Mouse (Mus musculus): ENCODE measurements around the gene Rnf144b. TPM values are rescaled to one million over a fixed set of nuclear protein-coding genes. Genes with fewer than 3 reads are reported as not detected.

The Rnf144b gene
- total RNA-seq, 1 experiment from 2014 or later: 7.6 TPM

DNA sequence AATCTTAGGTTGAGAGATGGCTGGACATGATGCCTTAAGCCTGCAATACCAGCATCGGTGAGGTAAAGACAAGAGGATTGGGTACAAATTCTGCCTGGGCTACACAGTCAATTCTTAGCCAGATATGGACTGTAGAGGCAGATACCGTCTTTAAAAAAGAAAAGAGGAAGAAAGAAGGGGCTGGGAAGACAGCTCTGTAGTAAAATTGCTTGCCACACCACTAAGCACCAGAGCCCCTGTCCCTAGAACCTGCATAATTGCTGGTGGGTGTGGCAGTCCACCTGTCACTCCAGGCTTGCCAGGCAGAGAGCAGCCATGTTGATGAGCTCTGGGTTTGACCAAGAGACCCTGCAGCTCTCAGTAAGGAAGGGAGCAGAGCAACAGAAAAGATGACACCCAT lies 42.8 kb downstream of the Rnf144b start:
- ATAC-seq (replicated peaks; ENCODE audit: insufficient number of reproducible peaks, low FRiP score, low TSS enrichment, poor library complexity, severe bottlenecking): no peak

DNA sequence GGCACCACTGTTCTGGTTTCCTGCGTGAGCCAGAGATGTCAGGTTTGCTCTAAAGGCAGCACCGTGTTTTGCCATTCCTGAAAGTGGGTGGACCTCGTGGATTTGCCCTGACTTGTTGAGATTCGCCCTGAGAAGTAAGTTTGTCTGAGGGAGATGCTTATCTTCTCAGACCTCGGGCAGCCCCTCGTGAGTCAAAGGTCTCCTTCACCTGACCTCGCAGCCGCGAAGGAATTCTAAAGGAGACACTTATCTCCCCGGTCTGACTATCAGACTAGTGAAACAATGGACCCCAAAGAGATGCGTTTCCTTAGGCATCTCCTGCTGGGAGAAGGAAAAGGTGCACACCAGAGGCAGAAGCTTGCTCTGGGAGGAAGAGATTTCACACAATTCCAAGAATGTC lies 46.0 kb downstream of the Rnf144b start:
- ATAC-seq (replicated peaks; ENCODE audit: insufficient number of reproducible peaks, low FRiP score, low TSS enrichment, poor library complexity, severe bottlenecking): no peak

DNA sequence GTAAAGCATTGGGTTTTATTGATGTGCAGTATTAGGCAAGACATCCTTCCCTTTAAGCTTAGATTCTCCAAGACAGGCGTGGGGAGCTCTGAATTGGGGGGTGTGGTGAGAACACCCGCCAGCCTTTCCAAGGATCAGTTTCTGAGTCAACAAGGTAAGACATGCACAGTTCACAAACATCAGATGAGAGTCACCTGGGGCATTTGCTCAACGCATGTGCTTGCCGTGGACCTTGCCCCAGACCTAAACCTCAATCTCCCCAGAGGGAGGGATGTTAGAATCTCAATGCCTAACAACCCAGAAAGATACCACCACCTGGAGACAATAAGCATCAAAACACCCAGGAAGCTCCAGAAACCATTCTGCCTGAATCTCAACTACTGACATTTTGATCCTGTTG lies 47.6 kb downstream of the Rnf144b start:
- no peak for ATAC-seq (replicated peaks; ENCODE audit: insufficient number of reproducible peaks, low FRiP score, low TSS enrichment, poor library complexity, severe bottlenecking)

DNA sequence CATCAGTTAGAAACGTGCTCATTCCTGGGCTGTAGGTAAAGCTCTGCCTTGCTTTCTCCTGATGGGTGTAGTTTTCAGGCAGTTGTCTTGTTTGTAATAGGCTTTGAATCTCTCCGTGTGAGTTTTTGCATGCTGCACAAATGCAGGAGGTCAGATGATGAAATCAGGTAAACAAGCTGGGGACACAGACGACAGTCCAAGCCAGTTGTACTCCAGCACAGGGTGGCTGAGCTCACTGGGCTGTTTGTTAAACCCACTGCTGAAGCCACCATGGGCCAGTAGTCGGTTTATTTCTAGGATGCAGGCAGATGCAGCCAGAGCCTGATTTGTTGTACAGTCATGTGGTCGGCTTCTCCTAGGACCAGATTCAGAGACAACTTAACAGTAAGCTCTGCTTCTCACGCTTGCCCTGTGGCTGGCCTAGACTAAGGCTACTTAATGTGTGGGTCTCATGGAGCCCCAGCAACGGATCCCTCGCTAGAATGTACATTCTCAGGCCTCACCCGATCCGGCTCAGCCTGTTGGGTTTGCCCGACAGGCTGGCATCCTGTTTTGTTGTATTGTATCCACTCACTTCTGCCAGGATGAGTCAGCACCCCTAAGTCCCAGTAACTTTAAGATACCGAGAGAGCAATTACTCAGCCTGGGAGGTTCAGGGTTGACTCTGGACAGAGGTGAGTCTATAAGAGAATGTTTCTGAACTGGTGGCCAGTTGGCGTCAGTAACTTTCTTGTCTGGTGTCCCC lies 48.5 kb downstream of the Rnf144b start:
- ATAC-seq (replicated peaks; ENCODE audit: insufficient number of reproducible peaks, low FRiP score, low TSS enrichment, poor library complexity, severe bottlenecking): no peak

DNA sequence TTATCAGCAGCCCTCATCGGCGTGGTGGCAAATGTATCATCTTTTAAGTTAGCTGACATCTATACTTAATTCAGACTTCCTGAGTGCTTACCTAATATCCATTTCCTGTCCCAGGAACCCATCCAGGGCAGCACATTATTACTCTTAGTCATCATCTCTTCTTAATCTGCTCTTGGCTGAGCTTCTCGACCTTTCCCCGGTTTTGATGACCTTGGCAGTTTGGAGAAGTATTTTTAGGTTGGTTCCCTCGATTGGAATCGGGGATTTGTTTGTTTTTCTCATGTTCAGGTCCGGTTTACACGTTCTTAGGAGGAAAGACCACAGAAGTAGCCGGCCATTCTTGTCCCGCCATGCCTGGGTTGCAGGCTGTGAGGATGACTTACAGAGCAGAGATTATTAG lies 50.4 kb downstream of the Rnf144b start:
- ATAC-seq (replicated peaks; ENCODE audit: insufficient number of reproducible peaks, low FRiP score, low TSS enrichment, poor library complexity, severe bottlenecking): no peak

DNA sequence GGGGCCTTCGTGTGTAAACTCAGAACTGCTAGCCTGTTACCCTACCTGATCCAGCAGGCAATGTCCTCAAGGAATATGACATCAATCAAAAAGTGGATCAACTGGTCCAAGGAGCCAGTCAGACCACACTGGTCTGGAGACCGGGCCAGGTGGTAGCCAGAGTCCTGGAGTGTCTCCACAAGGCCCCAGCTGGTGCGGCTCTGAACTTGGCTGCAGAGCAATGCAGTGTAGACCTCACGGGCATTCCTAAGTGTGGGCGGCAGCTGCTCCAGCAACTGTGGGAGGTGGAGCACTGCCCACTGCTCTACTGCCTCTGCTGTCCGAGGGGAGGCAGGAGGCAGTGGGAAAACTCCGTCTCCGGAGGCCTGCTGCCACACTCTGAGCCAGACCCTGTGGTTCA lies 55.7 kb downstream of the Rnf144b start:
- ATAC-seq (replicated peaks; ENCODE audit: insufficient number of reproducible peaks, low FRiP score, low TSS enrichment, poor library complexity, severe bottlenecking): no peak

DNA sequence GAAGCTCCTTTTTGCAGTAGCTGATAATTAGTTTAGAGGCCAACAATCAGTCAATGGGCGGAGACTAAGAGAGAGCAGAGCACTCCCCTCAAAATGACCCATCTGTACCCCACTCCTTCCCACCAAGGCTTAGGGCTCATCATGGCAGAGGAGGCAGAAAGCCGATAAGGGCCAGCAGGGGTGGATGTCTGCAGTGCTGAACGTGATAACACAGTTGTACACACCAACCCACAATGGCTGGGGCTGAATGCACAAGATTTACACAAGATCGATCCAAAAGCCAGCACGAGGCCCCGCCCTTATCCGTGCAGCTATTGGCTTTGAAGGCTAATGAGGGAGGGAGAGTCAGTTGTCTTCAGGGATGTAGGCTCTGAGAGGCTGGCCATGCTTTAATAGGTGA lies 58.3 kb downstream of the Rnf144b start:
- ATAC-seq (replicated peaks; ENCODE audit: insufficient number of reproducible peaks, low FRiP score, low TSS enrichment, poor library complexity, severe bottlenecking): no peak

DNA sequence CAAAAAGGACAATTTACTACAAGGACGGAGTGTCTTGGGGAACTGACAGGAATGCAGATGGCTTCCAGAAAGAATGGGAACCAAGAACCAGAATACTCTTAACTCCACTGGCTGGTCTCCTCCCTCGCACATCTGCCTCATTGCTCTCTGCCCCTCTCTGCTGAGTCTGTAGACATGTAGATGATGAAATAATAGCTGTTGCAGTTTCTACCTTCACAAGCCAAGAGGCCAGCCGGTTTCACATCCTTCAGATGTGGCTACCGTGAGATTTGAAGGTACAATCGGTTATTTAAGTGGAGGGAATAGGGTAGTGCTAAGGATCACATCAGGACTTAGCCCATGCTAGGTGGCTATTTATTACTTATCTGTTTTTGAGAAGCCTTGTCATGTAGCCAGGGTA lies 59.9 kb downstream of the Rnf144b start:
- ATAC-seq (replicated peaks; ENCODE audit: insufficient number of reproducible peaks, low FRiP score, low TSS enrichment, poor library complexity, severe bottlenecking): no peak

DNA sequence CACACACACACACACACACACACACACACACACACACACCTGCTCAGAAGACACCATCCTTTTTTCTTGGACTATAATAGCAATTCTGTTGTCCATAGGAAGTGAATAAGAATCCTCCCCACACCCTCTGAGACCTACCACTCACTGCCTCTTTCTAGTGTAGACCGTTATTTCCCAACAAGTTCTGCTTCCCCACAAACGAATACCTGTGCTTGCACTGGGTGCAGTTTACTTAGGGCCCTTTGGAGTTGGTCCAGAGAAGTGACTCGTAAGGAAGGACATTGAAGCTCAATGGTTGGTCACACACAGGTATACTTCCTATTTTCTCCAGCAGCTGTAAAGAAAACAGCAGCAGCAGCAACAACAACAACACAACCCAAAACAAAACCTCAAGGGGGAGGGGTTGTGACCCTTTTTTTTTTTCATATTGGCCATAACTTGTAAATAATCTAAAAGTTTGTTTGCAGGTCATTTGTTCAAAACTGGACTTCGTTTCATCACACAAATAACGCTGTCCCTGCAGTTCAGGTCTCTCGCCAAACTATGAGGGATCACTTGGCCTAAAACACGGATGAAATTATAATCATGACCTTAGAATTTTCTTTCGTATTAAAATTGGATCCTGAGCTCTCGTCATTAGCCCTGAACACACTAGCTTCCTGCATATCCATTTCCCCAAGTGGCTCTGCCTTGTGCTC lies 60.7 kb downstream of the Rnf144b start:
- ATAC-seq (replicated peaks; ENCODE audit: insufficient number of reproducible peaks, low FRiP score, low TSS enrichment, poor library complexity, severe bottlenecking): no peak

DNA sequence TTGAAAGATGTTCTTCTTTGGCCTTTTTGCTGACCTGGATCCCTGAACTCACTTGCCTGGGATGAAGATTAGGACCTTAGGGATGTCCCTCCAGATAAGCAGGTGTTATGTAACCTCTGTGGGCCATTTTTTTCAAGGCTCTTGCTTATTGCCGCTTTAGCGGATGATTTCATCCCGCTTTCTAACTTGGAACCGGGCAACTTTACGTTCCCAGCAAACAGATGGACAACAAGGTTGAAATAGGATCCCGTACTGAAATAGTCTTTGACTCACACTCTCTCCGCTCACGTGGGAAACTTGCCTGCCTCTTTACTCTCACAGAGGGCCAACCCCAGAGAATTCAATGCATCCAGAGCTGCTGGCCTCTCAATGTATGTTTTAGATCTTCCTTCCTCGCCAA lies 61.3 kb downstream of the Rnf144b start:
- no peak for ATAC-seq (replicated peaks; ENCODE audit: insufficient number of reproducible peaks, low FRiP score, low TSS enrichment, poor library complexity, severe bottlenecking)

DNA sequence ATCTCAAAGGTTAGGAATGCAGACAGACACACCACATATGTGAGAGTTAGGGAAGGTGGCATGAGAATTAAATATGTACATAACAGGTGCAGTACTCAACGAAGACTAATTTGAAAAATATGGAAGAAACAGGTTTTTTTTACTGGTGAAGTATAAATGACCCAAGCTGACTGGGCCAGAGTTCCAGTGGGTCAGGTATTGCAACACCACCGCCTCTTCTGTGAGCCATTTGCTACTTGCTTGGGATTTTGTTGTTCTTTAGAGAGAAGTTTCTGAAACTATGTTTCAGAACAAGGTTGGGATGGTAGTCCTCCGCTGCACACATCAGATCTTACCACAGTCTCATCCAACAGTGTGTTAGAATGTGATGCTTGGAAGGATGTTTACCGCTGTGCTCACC lies 65.4 kb downstream of the Rnf144b start:
- ATAC-seq (replicated peaks; ENCODE audit: insufficient number of reproducible peaks, low FRiP score, low TSS enrichment, poor library complexity, severe bottlenecking): no peak

DNA sequence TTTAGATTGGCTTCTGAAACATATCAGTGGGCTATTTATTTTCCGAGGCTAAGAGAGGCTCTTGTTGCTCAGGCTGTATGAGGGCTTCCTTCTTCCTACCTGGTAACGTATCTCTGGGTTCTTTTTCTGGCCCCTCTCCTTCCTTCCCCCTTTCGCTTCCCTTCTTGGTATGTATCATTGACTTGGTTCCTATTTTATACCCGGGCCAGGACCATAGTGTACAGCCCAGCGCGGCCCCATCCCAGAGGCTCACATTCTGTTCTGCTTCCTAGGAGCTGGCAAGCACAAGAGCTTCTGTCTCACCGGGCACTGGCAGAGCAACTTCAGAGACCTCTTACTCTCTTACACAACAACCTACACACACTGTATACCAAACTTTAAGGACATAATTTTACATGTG lies 67.5 kb downstream of the Rnf144b start:
- ATAC-seq (replicated peaks; ENCODE audit: insufficient number of reproducible peaks, low FRiP score, low TSS enrichment, poor library complexity, severe bottlenecking): peak; percentile 82

DNA sequence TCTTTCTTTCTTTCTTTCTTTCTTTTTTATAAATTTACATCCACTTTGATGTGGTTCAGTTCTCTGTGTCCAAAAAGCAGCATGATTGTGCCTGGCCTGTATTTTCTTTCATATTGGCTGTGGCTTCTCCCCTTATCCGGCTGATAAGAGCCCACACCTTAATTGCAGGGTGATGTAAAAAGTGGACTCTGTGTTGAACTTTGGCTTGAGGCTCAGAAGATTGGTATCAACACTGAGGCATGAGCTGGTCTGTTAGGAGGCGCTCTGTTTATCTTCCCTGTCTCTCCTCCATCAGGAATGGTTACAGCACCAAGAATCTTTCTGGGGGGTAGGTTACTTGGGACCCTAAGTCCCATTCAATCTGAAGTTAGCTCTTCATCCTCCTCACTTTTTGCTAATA lies 69.7 kb downstream of the Rnf144b start:
- ATAC-seq (replicated peaks; ENCODE audit: insufficient number of reproducible peaks, low FRiP score, low TSS enrichment, poor library complexity, severe bottlenecking): no peak

DNA sequence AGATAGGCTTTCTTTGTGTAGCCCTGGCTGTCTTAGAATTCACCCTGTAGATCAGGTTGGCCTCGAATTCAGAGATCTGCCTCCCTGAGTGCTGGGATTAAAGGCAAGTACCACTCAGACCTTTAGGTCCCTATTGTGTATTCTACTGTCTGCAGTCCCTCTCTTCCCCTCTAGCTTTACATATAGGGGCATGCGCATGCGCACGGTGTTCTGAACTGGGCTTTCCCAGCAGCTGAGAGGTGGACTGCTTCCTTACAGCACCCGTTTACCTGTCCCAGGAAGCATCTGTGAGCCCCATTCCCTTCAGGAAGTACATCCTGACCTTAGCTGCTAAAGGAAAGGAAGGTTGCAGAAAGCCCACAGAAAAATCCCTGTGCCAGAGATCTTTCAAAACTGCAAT lies 70.3 kb downstream of the Rnf144b start:
- no peak for ATAC-seq (replicated peaks; ENCODE audit: insufficient number of reproducible peaks, low FRiP score, low TSS enrichment, poor library complexity, severe bottlenecking)

DNA sequence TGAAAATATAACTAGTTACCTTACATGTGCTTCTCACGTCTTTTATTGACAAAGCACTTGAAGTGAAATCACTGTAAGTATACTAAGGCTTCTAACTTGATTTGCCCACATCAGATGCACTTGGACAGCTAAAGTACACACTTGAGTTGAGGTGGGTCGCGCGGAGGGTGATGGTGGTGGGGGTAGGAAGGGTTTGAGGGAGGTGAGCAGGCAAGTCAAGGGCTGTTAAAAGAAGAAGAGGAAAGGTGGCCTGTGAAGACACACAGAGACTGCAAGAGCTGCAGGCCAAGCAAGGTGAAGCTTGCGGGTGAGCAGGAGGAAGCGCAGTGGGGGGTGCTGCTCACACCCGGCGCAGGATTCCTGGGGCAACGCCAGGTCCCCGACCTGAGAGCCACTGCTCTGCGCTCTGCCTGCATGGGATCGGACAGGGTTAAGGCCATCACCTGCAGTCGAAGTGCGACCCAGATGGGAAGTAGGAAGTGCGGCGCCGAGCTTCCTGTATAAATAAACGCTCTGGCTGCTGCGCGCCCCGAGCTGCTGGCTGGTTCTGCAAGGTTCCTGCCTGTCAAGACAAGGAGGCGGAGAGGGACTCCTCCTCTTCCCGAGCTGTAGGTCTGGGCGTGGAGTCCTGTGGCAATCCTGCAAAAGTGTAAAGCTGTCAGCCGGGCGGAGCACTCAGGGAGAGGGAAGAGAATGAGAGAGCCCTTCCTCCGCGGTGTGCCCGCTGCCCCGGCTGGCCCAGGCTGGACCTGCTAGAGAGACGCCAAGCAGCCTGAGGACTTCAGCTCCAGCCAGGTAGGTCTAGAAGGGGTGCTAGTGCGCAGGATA lies 71.1 kb downstream of the Rnf144b start:
- 0 out of 2 replicates have a peak, but pooled peaks have one; percentile 28 for ATAC-seq (replicated peaks; ENCODE audit: insufficient number of reproducible peaks, low FRiP score, low TSS enrichment, poor library complexity, severe bottlenecking)

DNA sequence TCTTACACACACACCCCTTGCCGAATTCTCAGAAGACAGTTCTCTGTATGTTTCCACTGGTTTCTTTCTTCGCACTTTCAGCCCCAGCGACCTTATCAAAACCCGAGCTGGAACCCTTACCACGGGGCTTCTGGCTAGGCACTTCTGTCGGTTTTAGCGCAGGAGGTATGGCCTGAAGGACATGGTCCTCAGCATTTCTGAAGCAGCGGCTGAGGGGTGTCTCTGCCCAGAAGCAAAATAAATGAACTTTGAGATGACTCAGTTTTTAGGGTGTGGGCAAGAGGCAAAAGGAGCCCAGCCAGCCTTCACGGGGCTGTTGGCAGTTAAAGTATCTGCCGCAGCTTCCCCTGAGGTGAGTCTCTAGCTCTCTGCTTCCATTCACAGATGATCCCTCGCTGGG lies 72.2 kb downstream of the Rnf144b start:
- no peak for ATAC-seq (replicated peaks; ENCODE audit: insufficient number of reproducible peaks, low FRiP score, low TSS enrichment, poor library complexity, severe bottlenecking)

DNA sequence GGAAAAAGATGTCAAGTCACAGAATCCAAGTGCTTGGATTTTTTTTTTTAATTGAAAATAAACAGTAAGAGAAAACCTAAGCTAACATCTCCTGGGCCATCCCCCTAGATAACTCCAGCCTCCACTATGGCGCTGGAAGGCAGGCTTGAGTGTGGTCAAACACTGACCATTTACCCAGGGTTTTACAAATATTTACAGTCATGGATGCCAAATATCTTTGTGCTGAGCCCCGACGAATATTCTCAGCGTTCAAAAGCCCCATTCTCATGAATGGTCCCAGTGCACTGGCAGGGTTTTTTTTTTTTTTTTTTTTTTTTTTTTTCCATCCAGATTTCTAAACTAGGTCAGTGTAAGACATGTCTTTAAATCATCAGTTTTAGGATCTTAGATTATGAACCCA lies 73.0 kb downstream of the Rnf144b start:
- ATAC-seq (replicated peaks; ENCODE audit: insufficient number of reproducible peaks, low FRiP score, low TSS enrichment, poor library complexity, severe bottlenecking): no peak

DNA sequence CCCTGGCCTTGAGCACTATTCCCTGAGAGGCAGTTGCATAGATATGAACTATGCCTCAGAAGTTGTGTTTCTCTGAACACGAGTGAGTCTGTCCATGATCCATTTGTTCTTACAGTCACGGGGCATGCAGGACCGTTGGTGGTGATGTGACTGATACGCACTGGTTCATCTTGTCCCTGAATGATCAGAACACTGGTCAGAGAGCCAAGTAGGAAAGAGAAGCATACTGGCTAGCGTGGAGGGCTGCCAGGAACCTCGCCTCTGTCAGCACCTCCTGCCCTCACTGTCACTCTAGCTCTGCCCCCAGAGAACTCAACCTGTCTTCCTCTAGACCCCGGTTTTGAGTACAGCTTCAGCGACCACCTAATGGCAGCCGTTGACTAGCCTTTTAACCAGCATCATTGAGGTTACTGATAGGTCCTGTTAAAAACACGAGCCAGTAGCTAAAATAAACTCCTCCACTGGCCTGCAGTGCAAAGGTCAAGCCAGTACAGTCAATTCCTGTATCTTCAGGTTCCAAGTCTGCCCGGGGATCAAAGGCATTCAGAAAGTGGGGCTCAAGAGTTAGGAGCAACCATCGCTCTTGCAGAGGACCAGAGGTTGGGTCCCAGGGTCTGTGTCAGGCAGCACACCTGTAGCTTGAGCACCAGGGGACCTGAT lies 77.7 kb downstream of the Rnf144b start:
- ATAC-seq (replicated peaks; ENCODE audit: insufficient number of reproducible peaks, low FRiP score, low TSS enrichment, poor library complexity, severe bottlenecking): no peak

DNA sequence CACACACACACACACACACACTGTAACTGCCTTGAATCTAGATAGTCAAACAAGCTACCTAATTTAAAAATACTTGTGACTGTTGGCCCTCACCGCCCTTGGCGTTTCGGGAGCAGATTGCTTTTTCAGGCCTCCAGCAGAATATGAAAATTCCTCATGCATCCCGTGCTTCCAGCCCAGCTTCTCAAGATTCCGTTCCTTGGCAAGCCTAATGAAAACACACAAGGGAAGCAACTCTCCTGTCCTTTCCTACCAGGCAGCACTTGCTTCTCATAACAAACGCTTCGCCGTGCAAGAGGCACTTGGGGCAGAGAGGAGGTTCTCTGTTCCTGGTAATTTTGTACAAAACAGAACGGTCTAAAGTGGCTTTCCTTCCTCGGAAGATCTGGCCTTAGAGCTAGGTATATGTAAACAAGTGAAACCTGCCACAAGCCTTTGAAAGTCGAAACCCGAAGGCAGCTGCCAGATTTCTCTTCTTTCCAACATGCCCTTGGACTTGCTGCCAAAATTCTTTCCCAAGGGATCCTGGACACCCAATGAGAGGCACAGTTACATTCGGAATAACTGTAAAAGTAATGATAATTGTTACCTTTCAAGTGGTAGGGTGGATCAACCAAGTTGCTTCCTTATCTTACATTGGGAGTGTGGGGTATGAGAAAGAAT lies 79.6 kb downstream of the Rnf144b start:
- ATAC-seq (replicated peaks; ENCODE audit: insufficient number of reproducible peaks, low FRiP score, low TSS enrichment, poor library complexity, severe bottlenecking): no peak
